Mouse (Mus musculus) lung, postnatal 0 days (tissue): Measurements from ENCODE around the gene Rngtt.

Experiments used
- CTCF ChIP-seq: IDR thresholded peaks from 2 replicates; pipeline ENCODE4 v1.5.1; 2016; ENCODE audit warnings: antibody characterized with exemption, mild to moderate bottlenecking
- EP300 ChIP-seq: IDR thresholded peaks from 2 replicates; pipeline ENCODE4 v1.6.1; 2016; ENCODE audit warnings: antibody characterized with exemption, mild to moderate bottlenecking, control low read depth

GRCm38 (mm10) chr4:33260311-33260710 is 49.8 kb upstream of the Rngtt start:
- no peak for TF ChIP-seq CTCF
- no peak for TF ChIP-seq EP300
